Mouse (Mus musculus) megakaryocyte, embryonic 14.5 days (primary cell): ENCODE measurements around the gene Map2.

ENCODE experiments used
- FLI1 ChIP-seq: IDR thresholded peaks from 2 replicates; pipeline ENCODE4 v1.6.1; 2012; ENCODE audit warnings: low read length, inconsistent platforms, mixed read lengths
- GATA1 ChIP-seq: IDR thresholded peaks from 3 replicates; pipeline ENCODE4 v1.6.1; 2012; ENCODE audit warnings: mixed read lengths, low read length, inconsistent platforms, borderline replicate concordance

DNA sequence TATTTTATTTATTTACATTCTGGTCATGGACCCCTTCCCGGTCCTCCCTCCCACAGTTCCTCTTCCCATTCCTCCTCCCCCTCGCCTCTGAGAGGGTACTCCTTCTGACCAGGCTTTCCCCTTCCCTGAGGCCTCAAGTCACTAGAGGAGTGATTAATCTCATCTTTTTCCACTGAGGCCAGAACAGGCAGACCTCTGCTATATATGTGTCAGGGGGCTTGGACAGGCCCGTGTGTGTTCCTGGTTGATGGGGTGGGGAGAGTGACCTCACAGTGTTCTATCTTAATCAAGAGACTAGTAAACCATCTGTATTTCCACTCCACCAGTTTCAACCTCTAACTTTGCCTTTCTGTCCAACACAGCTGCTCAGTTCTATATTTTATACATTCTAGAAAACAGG lies 107.4 kb downstream of the Map2 start:
- TF ChIP-seq GATA1, result no peak
- TF ChIP-seq FLI1, result no peak
